Mouse (Mus musculus) right cerebral cortex, postnatal 10 days (tissue): Measurements from ENCODE around the gene Ube2ql1.

Source experiments
- DNase-seq, 2 experiments: peaks; one replicate each; pipeline ENCODE4 v3.0.0; 2021; ENCODE audit warnings: low spot score in 2 of 2

Gene Ube2ql1

GRCm38 (mm10) chr13:69708236-69708635 is 31.5 kb downstream of the Ube2ql1 start:
- peak; percentile 59 for DNase-seq

GRCm38 (mm10) chr13:69707496-69707895 is 32.2 kb downstream of the Ube2ql1 start:
- no peak for DNase-seq

- DNase-seq = no peak
These were observed 32.8 kb downstream of the Ube2ql1 start for GRCm38 (mm10) chr13:69706919-69707318.

- no peak for DNase-seq
These were observed 36.2 kb downstream of the Ube2ql1 start for GRCm38 (mm10) chr13:69703505-69703904.

- DNase-seq = no peak
These were observed 38.3 kb downstream of the Ube2ql1 start for GRCm38 (mm10) chr13:69701397-69701796.

GRCm38 (mm10) chr13:69700827-69701226 is 38.9 kb downstream of the Ube2ql1 start:
- DNase-seq = no peak

GRCm38 (mm10) chr13:69696333-69696991 is 43.2 kb downstream of the Ube2ql1 start:
- peak; percentile 89 to 92 for DNase-seq

- DNase-seq = peak in 1 of 2 experiments; percentile 72
These were observed 48.6 kb downstream of the Ube2ql1 start for GRCm38 (mm10) chr13:69691074-69691473.

- no peak for DNase-seq
These were observed 52.7 kb downstream of the Ube2ql1 start for GRCm38 (mm10) chr13:69687023-69687422.

- DNase-seq = no peak
These were observed 54.3 kb downstream of the Ube2ql1 start for GRCm38 (mm10) chr13:69685406-69685818.

GRCm38 (mm10) chr13:69673921-69674618 is 65.6 kb downstream of the Ube2ql1 start:
- peak in 1 of 2 experiments; percentile 13 for DNase-seq

- peak in 1 of 2 experiments; percentile 15 for DNase-seq
These were observed 66.3 kb downstream of the Ube2ql1 start for GRCm38 (mm10) chr13:69673197-69673920.

GRCm38 (mm10) chr13:69672565-69672964 is 67.1 kb downstream of the Ube2ql1 start:
- DNase-seq = peak in 1 of 2 experiments; percentile 21

GRCm38 (mm10) chr13:69672121-69672520 is 67.6 kb downstream of the Ube2ql1 start:
- DNase-seq = peak in 1 of 2 experiments; percentile 22

- DNase-seq = no peak
These were observed 85.2 kb downstream of the Ube2ql1 start for GRCm38 (mm10) chr13:69654508-69654907.
